Mouse (Mus musculus) olfactory bulb, adult 2 months (tissue): ENCODE results near the gene Got1.

Experiments used
- CTCF ChIP-seq: fragments of 200-500 bp; IDR thresholded peaks from 2 replicates; pipeline ENCODE4 v1.5.1; 2012; ENCODE audit warnings: low read depth, mild to moderate bottlenecking, low read length, moderate library complexity; ENCODE audit not compliant: insufficient read depth
- POLR2A ChIP-seq: fragments of 200-500 bp; IDR thresholded peaks from 2 replicates; pipeline ENCODE4 v1.6.1; 2012; ENCODE audit warnings: mild to moderate bottlenecking, low read depth, low read length, moderate library complexity; ENCODE audit not compliant: insufficient read depth

- TF ChIP-seq CTCF (no peak), POLR2A (no peak)
These were observed 30.5 kb downstream of the Got1 start for GRCm38 (mm10) chr19:43493878-43494277.
